Mouse (Mus musculus) C2C12 (cell line): ENCODE measurements at regions not wholly inside any gene's neighbourhood (a gene's known extent, or its start where the extent isn't known, plus 50 kb on each side); places are given as distances from the start of the nearest gene placed in this dataset.

ENCODE experiments used
- H3K27me3 ChIP-seq: one replicate; pipeline ENCODE4 v1.6.1; 2011; ENCODE audit not compliant: control insufficient read depth, insufficient read depth, insufficient read length
- H3K36me3 ChIP-seq: one replicate; pipeline ENCODE4 v1.6.1; 2011; ENCODE audit not compliant: control insufficient read depth, insufficient read depth
- H3K4me3 ChIP-seq: one replicate; pipeline ENCODE4 v1.5.1; 2011; ENCODE audit warnings: mild to moderate bottlenecking, control low read depth; ENCODE audit not compliant: poor library complexity, insufficient read depth, severe bottlenecking
- H3K79me2 ChIP-seq: one replicate; pipeline ENCODE4 v1.6.1; 2011; ENCODE audit not compliant: control insufficient read depth, insufficient read depth
- H3K79me3 ChIP-seq: one replicate; pipeline ENCODE4 v1.6.1; 2011; ENCODE audit warnings: low read depth, control low read depth
- H3ac ChIP-seq: one replicate; pipeline ENCODE3; 2011; ENCODE audit warnings: low read depth; ENCODE audit not compliant: control insufficient read depth, insufficient read length
- CEBPB ChIP-seq: IDR thresholded peaks from one replicate; pipeline ENCODE4 v1.6.1; 2011; ENCODE audit warnings: low read depth, mild to moderate bottlenecking, control low read depth, moderate library complexity
- CTCF ChIP-seq: IDR thresholded peaks from one replicate; pipeline ENCODE4 v1.5.1; 2011; ENCODE audit not compliant: control insufficient read depth, insufficient read depth, insufficient read length
- FOSL1 ChIP-seq: IDR thresholded peaks from one replicate; pipeline ENCODE4 v1.8.0; 2011; ENCODE audit warnings: mild to moderate bottlenecking, low read length; ENCODE audit not compliant: poor library complexity, insufficient read depth, severe bottlenecking
- MAX ChIP-seq: IDR thresholded peaks from one replicate; pipeline ENCODE4 v1.6.1; 2011; ENCODE audit warnings: mild to moderate bottlenecking, control low read depth
- MYOD1 ChIP-seq: IDR thresholded peaks from one replicate; pipeline ENCODE4 v1.6.1; 2011; ENCODE audit warnings: low read depth; ENCODE audit not compliant: control insufficient read depth, insufficient read length
- MYOG ChIP-seq: IDR thresholded peaks from one replicate; pipeline ENCODE4 v1.6.1; 2011; ENCODE audit not compliant: control insufficient read depth, insufficient read length; ENCODE audit errors: extremely low read depth
- USF1 ChIP-seq: IDR thresholded peaks from one replicate; pipeline ENCODE4 v1.6.1; 2011; ENCODE audit warnings: low read depth, mild to moderate bottlenecking, control low read depth, moderate library complexity

DNA sequence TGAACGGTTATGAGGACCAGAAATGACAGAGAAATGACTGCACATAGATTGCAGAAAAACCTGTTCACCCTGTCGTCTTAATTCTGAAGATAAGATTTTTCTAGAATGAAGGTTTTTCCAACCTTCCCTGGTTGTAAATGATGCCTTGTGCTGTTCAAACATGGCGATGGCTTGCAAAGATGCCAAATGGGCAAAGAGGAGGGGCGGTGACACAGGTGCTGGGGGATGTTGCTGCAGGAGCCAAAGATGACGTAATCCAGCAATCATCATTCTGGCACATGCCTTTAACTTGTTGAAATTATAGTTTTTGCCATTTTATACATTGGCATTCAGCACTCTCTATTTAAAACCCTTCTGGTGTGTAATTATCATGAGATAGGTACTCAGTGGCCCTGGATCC is 263.8 kb downstream of the Gm9195 start:
- Histone ChIP-seq H3K27me3 (no peaks in the 10 kb centered on the region), H3K79me3 (no peaks in the 10 kb centered on the region), H3K36me3 (no peaks in the 10 kb centered on the region), H3ac (no peak overlapping the region), H3K4me3 (no peak overlapping the region), H3K79me2 (no peaks in the 10 kb centered on the region)
- TF ChIP-seq MAX: no peak
- no peak for TF ChIP-seq CEBPB
- TF ChIP-seq CTCF: no peak
- TF ChIP-seq FOSL1: no peak
- TF ChIP-seq MYOG: no peak
- TF ChIP-seq USF1: no peak
- no peak for TF ChIP-seq MYOD1

DNA sequence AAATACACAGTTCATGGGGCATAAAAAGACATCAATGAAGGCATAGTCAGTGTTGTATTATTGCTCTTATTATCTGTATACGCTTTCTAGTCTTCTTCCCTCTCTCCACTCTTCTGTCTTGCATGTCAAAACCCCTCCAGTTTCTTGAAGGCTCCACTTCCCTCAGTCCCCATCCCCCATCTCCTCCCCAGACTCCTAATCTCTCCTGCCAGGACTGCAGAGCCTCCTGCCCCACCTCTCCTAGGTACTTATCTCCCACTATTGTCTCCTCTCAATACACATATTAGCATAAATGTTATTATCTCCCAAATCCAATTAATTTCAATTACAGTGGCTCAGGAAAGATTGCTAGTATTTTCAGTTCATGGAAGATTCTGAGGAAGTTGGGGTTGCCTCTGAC is 264.2 kb downstream of the Gm9195 start:
- Histone ChIP-seq H3ac (no peak overlapping the region), H3K79me2 (no peaks in the 10 kb centered on the region), H3K79me3 (no peaks in the 10 kb centered on the region), H3K36me3 (no peaks in the 10 kb centered on the region), H3K27me3 (no peaks in the 10 kb centered on the region), H3K4me3 (no peak overlapping the region)
- no peak for TF ChIP-seq MYOD1
- no peak for TF ChIP-seq CEBPB
- TF ChIP-seq MYOG: no peak
- no peak for TF ChIP-seq USF1
- no peak for TF ChIP-seq FOSL1
- TF ChIP-seq MAX: no peak
- TF ChIP-seq CTCF: no peak

DNA sequence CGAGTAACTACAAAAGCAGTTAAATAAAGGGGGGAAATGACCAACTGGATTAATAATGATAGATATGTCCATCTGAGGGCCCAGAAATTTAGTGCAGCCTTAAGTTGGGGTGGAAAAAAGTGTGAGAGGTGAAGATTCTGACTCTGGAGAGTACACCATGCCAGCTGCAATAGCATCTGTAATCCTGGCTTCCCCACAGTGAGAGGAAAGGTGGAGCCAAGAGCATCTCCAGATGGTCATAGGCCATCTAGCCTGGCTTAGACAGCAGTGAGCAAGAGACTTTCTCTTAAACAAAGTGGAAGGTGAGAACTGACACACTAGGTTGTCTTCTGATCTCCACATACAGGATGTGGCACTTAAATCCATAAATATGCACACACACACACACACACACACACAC is 264.7 kb downstream of the Gm9195 start:
- no peak for TF ChIP-seq CTCF
- no peak for TF ChIP-seq MAX
- no peak for TF ChIP-seq MYOD1
- no peak for TF ChIP-seq FOSL1
- TF ChIP-seq MYOG: no peak
- TF ChIP-seq CEBPB: no peak
- no peak for TF ChIP-seq USF1
- H3K36me3 ChIP-seq: no peaks in the 10 kb centered on the region
- no peak overlapping the region for H3K4me3 ChIP-seq

DNA sequence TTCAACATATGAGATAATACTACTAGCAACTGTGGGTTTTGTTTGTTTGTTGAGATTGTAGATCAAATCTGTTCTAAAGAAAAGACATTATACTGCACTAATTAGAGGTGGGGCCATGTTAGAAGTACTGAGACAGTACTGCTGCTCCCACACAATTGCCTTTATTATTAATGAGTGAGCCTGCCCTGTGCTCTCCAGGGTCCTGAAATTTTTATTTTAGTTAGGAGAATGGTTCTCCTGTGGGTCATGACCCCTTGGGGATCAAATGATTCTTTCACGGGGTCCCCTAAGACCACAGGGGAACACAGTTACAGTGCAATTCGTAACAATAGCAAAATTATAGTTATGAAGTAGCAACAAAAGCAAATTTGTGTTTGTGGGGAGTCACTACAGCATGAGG is 268.8 kb downstream of the Gm9195 start:
- TF ChIP-seq MYOG (no peak), MAX (no peak), CEBPB (no peak), USF1 (no peak), CTCF (no peak), MYOD1 (no peak), FOSL1 (no peak)
- Histone ChIP-seq H3K79me2 (no peaks in the 10 kb centered on the region), H3K79me3 (no peaks in the 10 kb centered on the region), H3K36me3 (no peaks in the 10 kb centered on the region), H3ac (no peak overlapping the region), H3K27me3 (no peaks in the 10 kb centered on the region), H3K4me3 (no peak overlapping the region)

More for the DNA sequence above, 264.7 kb downstream of the Gm9195 start:
- no peak overlapping the region for H3ac ChIP-seq
- no peaks in the 10 kb centered on the region for H3K27me3 ChIP-seq
- no peaks in the 10 kb centered on the region for H3K79me3 ChIP-seq
- H3K79me2 ChIP-seq: no peaks in the 10 kb centered on the region

DNA sequence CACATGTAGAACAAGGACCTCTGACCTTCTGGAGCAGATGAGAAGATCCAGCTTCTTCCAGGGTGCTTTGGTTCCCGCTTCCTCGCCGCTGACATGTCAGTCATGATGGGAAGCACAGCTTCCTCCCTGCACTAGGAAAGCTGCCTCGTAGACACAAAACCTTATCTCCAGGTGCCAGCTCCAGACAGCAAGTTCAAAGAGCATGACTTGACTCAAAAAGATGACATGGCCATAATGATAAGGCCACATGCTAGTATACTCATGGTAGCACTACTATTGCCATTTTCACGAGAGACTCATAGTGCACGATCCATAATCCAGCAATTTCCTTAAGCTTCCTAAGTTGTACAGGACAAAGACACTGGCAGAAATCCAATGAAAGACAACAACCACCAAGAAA is 272.1 kb downstream of the Gm9195 start:
- Histone ChIP-seq H3K36me3 (no peaks in the 10 kb centered on the region), H3K27me3 (no peaks in the 10 kb centered on the region), H3K79me2 (no peaks in the 10 kb centered on the region), H3ac (no peak overlapping the region), H3K4me3 (no peak overlapping the region), H3K79me3 (no peaks in the 10 kb centered on the region)
- TF ChIP-seq MAX: no peak
- no peak for TF ChIP-seq MYOD1
- TF ChIP-seq MYOG: no peak
- no peak for TF ChIP-seq CTCF
- TF ChIP-seq USF1: no peak
- no peak for TF ChIP-seq FOSL1
- TF ChIP-seq CEBPB: no peak

DNA sequence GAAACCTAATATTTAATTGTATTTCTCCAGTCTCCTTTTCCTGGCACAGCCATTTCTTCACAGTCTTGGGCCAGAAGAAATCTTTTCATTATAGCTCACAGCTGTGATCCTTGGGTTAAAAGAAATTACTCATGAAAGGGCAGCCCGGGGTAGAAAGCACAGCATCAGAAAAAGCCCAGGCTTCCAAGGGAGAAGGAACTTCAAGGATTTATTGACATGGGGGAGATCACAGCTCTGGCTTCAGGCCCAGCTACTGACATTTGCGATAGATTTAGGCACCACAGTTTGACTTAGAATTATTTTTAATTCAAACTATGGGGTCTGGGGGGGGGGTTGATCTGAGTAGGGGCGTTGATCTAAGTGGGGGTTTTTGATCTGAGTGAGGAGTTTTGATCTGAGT is 291.3 kb downstream of the Gm9195 start:
- Histone ChIP-seq H3K4me3 (no peak overlapping the region), H3K27me3 (no peaks in the 10 kb centered on the region), H3ac (no peak overlapping the region), H3K79me3 (no peaks in the 10 kb centered on the region), H3K79me2 (no peaks in the 10 kb centered on the region), H3K36me3 (no peaks in the 10 kb centered on the region)
- TF ChIP-seq USF1 (no peak), MYOD1 (no peak), CTCF (no peak), MAX (no peak), CEBPB (no peak), FOSL1 (no peak), MYOG (no peak)
